Mouse (Mus musculus): ENCODE data around the gene Wnt5b. TPM values are rescaled to one million over a fixed set of nuclear protein-coding genes. Genes with fewer than 3 reads are reported as not detected.

The Wnt5b gene
- 5.8 and 8.0 TPM in 2 replicates for polyA plus RNA-seq (2015; fragmentation: Nextera tagmentation; extraction: Ambion mirVana)

- under 1% methylated on average over 103 of the region's 120 CpGs for WGBS
- no peaks in the 10 kb centered on the region for H3K36me3 ChIP-seq
- H3K27me3 ChIP-seq: peaks cover 39% of the 10 kb centered on the region
- H3K4me2 ChIP-seq: peak within 1 kb of the TSS; percentile 96
- peak within 1 kb of the TSS; percentile 42; the same call in 1 of the 2 replicates for H3K27ac ChIP-seq
- peak within 1 kb of the TSS; percentile 77 for H3K9ac ChIP-seq
- H3K9me3 ChIP-seq (replicated peaks): no peaks in the 10 kb centered on the region
- peak; percentile 56 for ATAC-seq (replicated peaks; ENCODE audit: insufficient number of reproducible peaks, insufficient read depth, low FRiP score, low read depth)
- peaks cover 12% of the 10 kb centered on the region for H3K4me1 ChIP-seq (replicated peaks)
- peak within 1 kb of the TSS; percentile 77 for H3K4me3 ChIP-seq
Observed at GRCm38 (mm10) chr6:119543803-119544517, at the start of gene Wnt5b. Gene Wnt5b (minus strand): TSS chr6:119544347.

- 90% methylated on average over 2 of the region's 2 CpGs for WGBS
- ATAC-seq (replicated peaks; ENCODE audit: insufficient number of reproducible peaks, insufficient read depth, low FRiP score, low read depth): no peak
- no peak overlapping the region for H3K4me2 ChIP-seq
- no peak overlapping the region for H3K4me3 ChIP-seq
- no peaks in the 10 kb centered on the region; the same call in 1 of the 2 replicates for H3K36me3 ChIP-seq
- no peak overlapping the region for H3K27ac ChIP-seq
- H3K27me3 ChIP-seq: no peaks in the 10 kb centered on the region
- no peak overlapping the region for H3K9ac ChIP-seq
- H3K4me1 ChIP-seq (replicated peaks): peaks cover 26% of the 10 kb centered on the region
- H3K9me3 ChIP-seq (replicated peaks): no peaks in the 10 kb centered on the region
Observed at GRCm38 (mm10) chr6:119590872-119591271, 46.7 kb upstream of the Wnt5b start.

DNA sequence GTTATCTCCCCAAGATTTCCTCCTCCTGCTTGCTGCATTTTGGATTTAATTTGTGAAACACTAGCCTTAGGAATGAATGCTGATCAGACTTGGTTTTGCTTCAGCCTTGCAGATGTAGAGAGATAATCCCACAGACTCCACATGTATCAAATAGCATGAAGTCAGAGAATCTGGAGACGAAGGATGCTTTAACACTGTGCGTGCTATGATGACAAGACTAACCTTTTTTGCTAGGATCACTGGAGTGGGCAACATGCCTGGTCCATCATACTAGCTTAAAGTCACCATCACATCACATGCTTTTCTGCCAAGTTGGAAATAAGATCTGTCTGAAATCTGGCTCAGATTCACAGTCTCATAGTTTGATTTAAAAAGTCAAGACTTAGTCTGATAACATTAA is 43.8 kb upstream of the Wnt5b start:
- H3K36me3 ChIP-seq: no peaks in the 10 kb centered on the region
- H3K9me3 ChIP-seq (replicated peaks): no peaks in the 10 kb centered on the region
- peaks cover 39% of the 10 kb centered on the region for H3K4me1 ChIP-seq (replicated peaks)
- H3K9ac ChIP-seq: no peak overlapping the region
- no peak overlapping the region for H3K27ac ChIP-seq
- 72% methylated on average over 2 of the region's 2 CpGs for WGBS
- no peak overlapping the region for H3K4me2 ChIP-seq
- H3K27me3 ChIP-seq: no peaks in the 10 kb centered on the region
- no peak overlapping the region for H3K4me3 ChIP-seq
- ATAC-seq (replicated peaks; ENCODE audit: insufficient number of reproducible peaks, insufficient read depth, low FRiP score, low read depth): no peak

DNA sequence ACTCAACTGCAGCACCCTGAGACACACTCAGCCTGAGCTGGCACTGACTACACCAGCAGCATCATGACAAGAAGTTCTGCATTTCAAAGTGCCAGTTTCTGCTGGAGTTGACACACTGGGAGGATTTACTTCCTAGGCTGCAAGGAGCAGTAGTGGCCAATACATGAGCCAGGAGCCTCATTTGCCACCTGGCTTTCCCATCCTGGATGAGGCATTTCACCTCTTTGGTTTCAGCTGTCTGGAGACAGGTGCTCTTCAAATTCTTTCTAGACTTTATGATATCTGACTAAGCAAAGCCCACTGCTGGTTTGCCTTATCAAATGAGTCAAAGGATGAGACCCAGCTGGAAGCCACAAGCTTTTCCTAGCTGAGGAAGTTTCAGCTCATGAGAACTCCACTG is 43.3 kb upstream of the Wnt5b start:
- Histone ChIP-seq H3K27ac (no peak overlapping the region), H3K9ac (no peak overlapping the region), H3K4me3 (no peak overlapping the region), H3K27me3 (no peaks in the 10 kb centered on the region), H3K36me3 (no peaks in the 10 kb centered on the region), H3K4me1 (replicated peaks) (peaks cover 39% of the 10 kb centered on the region), H3K9me3 (replicated peaks) (no peaks in the 10 kb centered on the region), H3K4me2 (no peak overlapping the region)
- no peak for ATAC-seq (replicated peaks; ENCODE audit: insufficient number of reproducible peaks, insufficient read depth, low FRiP score, low read depth)

GRCm38 (mm10) chr6:119585652-119586375 is 41.7 kb upstream of the Wnt5b start:
- H3K4me1 ChIP-seq (replicated peaks): peaks cover 39% of the 10 kb centered on the region
- ATAC-seq (replicated peaks; ENCODE audit: insufficient number of reproducible peaks, insufficient read depth, low FRiP score, low read depth): peak; percentile 59; the same call in 1 of the 2 replicates
- WGBS: 56% methylated on average over 5 of the region's 5 CpGs
- H3K36me3 ChIP-seq: no peaks in the 10 kb centered on the region
- H3K27ac ChIP-seq: peak overlapping the region; percentile 48
- no peaks in the 10 kb centered on the region for H3K9me3 ChIP-seq (replicated peaks)
- no peak overlapping the region for H3K4me3 ChIP-seq
- no peaks in the 10 kb centered on the region for H3K27me3 ChIP-seq
- no peak overlapping the region for H3K9ac ChIP-seq
- H3K4me2 ChIP-seq: no peak overlapping the region

- no peak for ATAC-seq (replicated peaks; ENCODE audit: insufficient number of reproducible peaks, insufficient read depth, low FRiP score, low read depth)
- Histone ChIP-seq H3K9me3 (replicated peaks) (no peaks in the 10 kb centered on the region), H3K4me1 (replicated peaks) (peaks cover 30% of the 10 kb centered on the region), H3K4me2 (no peak overlapping the region), H3K27ac (no peak overlapping the region), H3K36me3 (no peaks in the 10 kb centered on the region), H3K4me3 (no peak overlapping the region), H3K9ac (no peak overlapping the region), H3K27me3 (no peaks in the 10 kb centered on the region)
- 78% methylated on average over 1 of the region's 1 CpGs for WGBS
Observed at GRCm38 (mm10) chr6:119584061-119584460, 39.9 kb upstream of the Wnt5b start.

DNA sequence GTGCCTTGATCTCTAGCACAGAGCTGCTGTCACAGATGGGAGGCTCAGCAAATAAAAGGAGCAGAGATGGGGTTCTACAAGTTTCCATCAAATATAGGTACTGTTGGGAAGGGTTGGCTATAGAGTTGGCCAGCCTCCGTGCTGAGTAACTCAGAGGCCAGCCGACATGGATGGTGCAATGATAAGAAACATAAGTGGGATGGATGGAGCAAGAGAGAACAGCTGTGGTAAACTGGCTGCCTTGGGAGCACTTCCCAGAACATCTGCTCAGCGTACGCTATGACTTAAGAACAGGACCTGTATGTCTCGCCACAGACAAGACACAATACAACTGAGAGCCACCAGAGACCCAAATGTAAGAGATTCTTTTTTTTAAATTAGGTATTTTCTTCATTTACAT is 39.0 kb upstream of the Wnt5b start:
- H3K36me3 ChIP-seq: no peaks in the 10 kb centered on the region
- WGBS: 74% methylated on average over 5 of the region's 5 CpGs
- no peaks in the 10 kb centered on the region for H3K9me3 ChIP-seq (replicated peaks)
- H3K4me1 ChIP-seq (replicated peaks): peaks cover 25% of the 10 kb centered on the region
- H3K27ac ChIP-seq: no peak overlapping the region
- no peak overlapping the region for H3K9ac ChIP-seq
- no peaks in the 10 kb centered on the region for H3K27me3 ChIP-seq
- no peak for ATAC-seq (replicated peaks; ENCODE audit: insufficient number of reproducible peaks, insufficient read depth, low FRiP score, low read depth)
- H3K4me2 ChIP-seq: no peak overlapping the region
- no peak overlapping the region for H3K4me3 ChIP-seq

DNA sequence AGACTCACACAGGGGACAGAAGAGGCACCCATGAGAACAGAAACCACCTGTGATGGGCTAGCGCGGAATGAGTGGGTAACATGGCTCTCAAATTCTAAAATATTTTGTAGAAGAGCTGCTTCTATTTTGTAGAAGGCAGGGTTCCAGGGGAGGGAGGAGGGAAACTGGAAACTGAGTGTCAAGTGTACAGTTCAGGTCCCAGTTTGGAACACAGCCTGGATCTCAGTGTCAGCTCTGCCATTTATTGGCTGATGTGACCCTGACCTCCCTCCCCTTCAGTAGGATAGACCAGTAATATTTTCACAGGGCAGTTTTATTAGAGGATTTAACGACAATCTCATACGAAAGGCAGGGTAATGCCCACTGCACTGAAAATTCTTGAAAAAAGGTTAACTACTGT is 32.6 kb upstream of the Wnt5b start:
- Histone ChIP-seq H3K4me3 (no peak overlapping the region), H3K27ac (no peak overlapping the region), H3K9me3 (replicated peaks) (no peaks in the 10 kb centered on the region), H3K27me3 (no peaks in the 10 kb centered on the region), H3K4me2 (no peak overlapping the region), H3K36me3 (peaks cover 17% of the 10 kb centered on the region; the same call in 1 of the 2 replicates), H3K4me1 (replicated peaks) (peaks cover 17% of the 10 kb centered on the region), H3K9ac (no peak overlapping the region)
- no peak for ATAC-seq (replicated peaks; ENCODE audit: insufficient number of reproducible peaks, insufficient read depth, low FRiP score, low read depth)
- 92% methylated on average over 4 of the region's 4 CpGs for WGBS

DNA sequence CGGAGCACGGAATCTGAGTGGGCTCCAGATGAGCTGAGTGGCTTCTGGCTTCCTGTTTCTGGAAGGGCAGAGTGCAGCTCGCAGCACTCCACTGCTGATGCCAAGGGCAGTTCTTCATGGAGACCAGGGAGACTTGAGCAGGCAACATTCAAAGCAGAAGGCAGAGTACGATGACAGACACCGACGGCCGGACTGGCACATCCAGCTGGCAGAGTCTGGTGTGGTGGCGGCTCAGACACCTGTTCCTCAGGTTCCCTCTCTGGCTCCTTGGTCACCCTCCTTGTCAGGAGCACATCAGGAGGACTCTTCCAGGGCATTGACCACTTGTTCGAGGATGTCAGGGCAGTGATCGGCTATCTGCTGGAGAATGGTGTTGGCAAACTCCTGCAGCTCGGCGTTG is 31.2 kb upstream of the Wnt5b start:
- ATAC-seq (replicated peaks; ENCODE audit: insufficient number of reproducible peaks, insufficient read depth, low FRiP score, low read depth): no peak
- no peak overlapping the region for H3K27ac ChIP-seq
- H3K4me1 ChIP-seq (replicated peaks): peaks cover 25% of the 10 kb centered on the region
- H3K9me3 ChIP-seq (replicated peaks): no peaks in the 10 kb centered on the region
- no peak overlapping the region for H3K4me2 ChIP-seq
- 91% methylated on average over 12 of the region's 12 CpGs for WGBS
- H3K27me3 ChIP-seq: no peaks in the 10 kb centered on the region
- no peak overlapping the region for H3K4me3 ChIP-seq
- H3K9ac ChIP-seq: no peak overlapping the region
- H3K36me3 ChIP-seq: peaks cover 17% of the 10 kb centered on the region; the same call in 1 of the 2 replicates

GRCm38 (mm10) chr6:119572296-119572695 is 28.1 kb upstream of the Wnt5b start:
- Histone ChIP-seq H3K27me3 (no peaks in the 10 kb centered on the region), H3K4me1 (replicated peaks) (peaks cover 25% of the 10 kb centered on the region), H3K9ac (no peak overlapping the region), H3K36me3 (peaks cover 13% of the 10 kb centered on the region; the same call in 1 of the 2 replicates), H3K4me3 (no peak overlapping the region), H3K9me3 (replicated peaks) (no peaks in the 10 kb centered on the region), H3K4me2 (no peak overlapping the region), H3K27ac (peak overlapping the region; percentile 80)
- WGBS: 34% methylated on average over 7 of the region's 7 CpGs
- ATAC-seq (replicated peaks; ENCODE audit: insufficient number of reproducible peaks, insufficient read depth, low FRiP score, low read depth): peak; percentile 89

- Histone ChIP-seq H3K4me1 (replicated peaks) (peaks cover 25% of the 10 kb centered on the region), H3K9ac (no peak overlapping the region), H3K27ac (no peak overlapping the region), H3K4me2 (no peak overlapping the region), H3K4me3 (no peak overlapping the region), H3K27me3 (no peaks in the 10 kb centered on the region), H3K36me3 (peaks cover 13% of the 10 kb centered on the region; the same call in 1 of the 2 replicates), H3K9me3 (replicated peaks) (no peaks in the 10 kb centered on the region)
- ATAC-seq (replicated peaks; ENCODE audit: insufficient number of reproducible peaks, insufficient read depth, low FRiP score, low read depth): no peak
- 81% methylated on average over 4 of the region's 4 CpGs for WGBS
Observed at GRCm38 (mm10) chr6:119570797-119571196, 26.6 kb upstream of the Wnt5b start.

Measured in heart, embryonic 15.5 days (tissue).